ENCODE assay signal across 19 mouse cellular contexts in the genomic region with DNA sequence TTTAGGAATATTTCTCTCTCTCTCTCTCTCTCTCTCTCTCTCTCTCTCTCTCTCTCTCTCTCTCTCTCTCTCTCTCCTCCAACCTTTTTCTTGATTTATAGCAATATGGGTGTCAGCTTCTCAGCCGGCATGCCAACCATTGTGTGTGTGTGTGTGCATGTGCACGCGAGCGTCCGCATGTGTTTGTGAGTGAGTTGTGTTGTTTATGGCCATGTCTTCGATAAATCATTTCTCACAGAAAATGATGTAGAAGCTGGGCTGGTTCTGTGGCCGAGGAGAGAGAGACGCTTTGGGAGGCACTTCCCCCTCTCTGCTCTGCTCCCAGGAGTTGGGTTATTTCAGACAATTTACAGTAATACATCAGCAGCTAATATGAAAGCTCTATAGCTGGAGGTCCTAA. TPM values are rescaled to one million over a fixed set of nuclear protein-coding genes. Genes with fewer than 3 reads are reported as not detected.
A peak's percentile ranks its signal among the peaks of the same experiment; 100 is the strongest.
DNase-seq lines count a peak whose midpoint lies in the region; ATAC-seq and TF ChIP-seq lines count a peak whose summit lies in the region.
"Had no signal": no experiment of that assay in that cellular context is flagged by ENCODE, and none has a peak within 500 bp of the region (broad histone marks: within the 10 kb centered on the region; RNA-seq: fewer than 3 reads in every experiment).

No protein-coding gene starts in this region.

- H3K36me3 ChIP-seq in kidney, postnatal 0 days (ENCODE audit: insufficient read depth, low read length): peaks cover 15% of the 10 kb centered on the region; the same call in 1 of the 2 replicates
- H3K36me3 ChIP-seq in hindbrain, embryonic 11.5 days (ENCODE audit: control insufficient read depth, insufficient read depth, low read length): no peaks in the 10 kb centered on the region
- H3K36me3 ChIP-seq in hindbrain, embryonic 16.5 days (ENCODE audit: control insufficient read depth, insufficient read depth, low read length): no peaks in the 10 kb centered on the region
- peaks cover 5% of the 10 kb centered on the region; the same call in 1 of the 2 replicates for H3K36me3 ChIP-seq in neural tube, embryonic 14.5 days (ENCODE audit: control insufficient read depth, insufficient read depth, low read length)
- no peaks in the 10 kb centered on the region for H3K36me3 ChIP-seq in forebrain, embryonic 11.5 days (ENCODE audit: control insufficient read depth, insufficient read depth, low read length)
- H3K36me3 ChIP-seq: embryonic facial prominence, embryonic 15.5 days; G1E; midbrain, embryonic 12.5 days had no signal

- 0 out of 2 replicates have a peak overlapping the region, but pooled peaks have one; percentile 13 for H3K4me3 ChIP-seq in kidney, postnatal 0 days (replicated peaks; ENCODE audit: low read depth, low read length)
- peak overlapping the region; percentile 56 for H3K4me3 ChIP-seq in hindbrain, embryonic 11.5 days (ENCODE audit: low read depth, low read length)
- peak overlapping the region; percentile 38 for H3K4me3 ChIP-seq in hindbrain, embryonic 16.5 days (ENCODE audit: low read length)
- H3K4me3 ChIP-seq in neural tube, embryonic 14.5 days (ENCODE audit: low read depth, low read length): peak overlapping the region; percentile 95
- no peak overlapping the region for H3K4me3 ChIP-seq in forebrain, embryonic 11.5 days (ENCODE audit: low read depth, low read length)
- H3K4me3 ChIP-seq: embryonic facial prominence, embryonic 15.5 days; heart, adult 2 months; midbrain, embryonic 12.5 days had no signal

- no peaks in the 10 kb centered on the region for H3K9me3 ChIP-seq in kidney, postnatal 0 days (replicated peaks; ENCODE audit: low read length)
- no peaks in the 10 kb centered on the region for H3K9me3 ChIP-seq in hindbrain, embryonic 11.5 days (ENCODE audit: control insufficient read depth, low read length)
- H3K9me3 ChIP-seq in hindbrain, embryonic 16.5 days (ENCODE audit: control insufficient read depth, low read length): no peaks in the 10 kb centered on the region
- no peaks in the 10 kb centered on the region for H3K9me3 ChIP-seq in neural tube, embryonic 14.5 days (ENCODE audit: control insufficient read depth, low read length)
- H3K9me3 ChIP-seq in forebrain, embryonic 11.5 days (ENCODE audit: control insufficient read depth, low read length): no peaks in the 10 kb centered on the region
- H3K9me3 ChIP-seq: embryonic facial prominence, embryonic 15.5 days; G1E; midbrain, embryonic 12.5 days had no signal

- DNase-seq in kidney, postnatal 0 days (ENCODE audit: low spot score): no peak
- no peak for DNase-seq in kidney, postnatal 14 days
- no peak for DNase-seq in hindbrain, embryonic 11.5 days (ENCODE audit: low spot score)
- no peak for DNase-seq in cerebellum, postnatal 10 days
- DNase-seq in cerebellum, adult 18-20 months: no peak
- no peak for DNase-seq in forebrain, embryonic 11.5 days (ENCODE audit: low spot score)
- DNase-seq: adrenal gland, adult 2 months; cerebellum, adult 8-10 months; heart, adult 2 months; heart, postnatal 10 days; kidney, adult 9 months; thymus, adult 2 months had no signal

- H3K27ac ChIP-seq in kidney, postnatal 0 days: peak overlapping the region; percentile 99
- H3K27ac ChIP-seq in hindbrain, embryonic 11.5 days (ENCODE audit: low read depth, low read length): peak overlapping the region; percentile 98
- H3K27ac ChIP-seq in hindbrain, embryonic 16.5 days (ENCODE audit: low read depth, low read length): peak overlapping the region; percentile 74
- H3K27ac ChIP-seq in neural tube, embryonic 14.5 days (ENCODE audit: low read depth, low read length): peak overlapping the region; percentile 100
- no peak overlapping the region for H3K27ac ChIP-seq in forebrain, embryonic 11.5 days (ENCODE audit: low read depth, low read length)
- H3K27ac ChIP-seq: embryonic facial prominence, embryonic 15.5 days; heart, adult 2 months; macrophage; midbrain, embryonic 12.5 days had no signal

- TF ChIP-seq CTCF in kidney, postnatal 0 days (IDR thresholded peaks at IDR 0.05; ENCODE audit: low read depth): no peak

- ATAC-seq in kidney, postnatal 0 days (replicated peaks; ENCODE audit: low FRiP score, low read depth): no peak
- ATAC-seq in hindbrain, embryonic 11.5 days (ENCODE audit: low FRiP score): no peak
- no peak for ATAC-seq in hindbrain, embryonic 16.5 days
- ATAC-seq in neural tube, embryonic 14.5 days (ENCODE audit: low read depth): no peak
- no peak for ATAC-seq in forebrain, embryonic 11.5 days (replicated peaks; ENCODE audit: low FRiP score)
- ATAC-seq: forebrain, embryonic 14.5 days had no signal

- peak overlapping the region; percentile 96 for H3K4me2 ChIP-seq in kidney, postnatal 0 days (ENCODE audit: low read length)
- H3K4me2 ChIP-seq in hindbrain, embryonic 11.5 days (replicated peaks; ENCODE audit: low read depth, low read length): peak overlapping the region; percentile 79
- peak overlapping the region; percentile 62 for H3K4me2 ChIP-seq in hindbrain, embryonic 16.5 days (ENCODE audit: low read length)
- H3K4me2 ChIP-seq in neural tube, embryonic 14.5 days (ENCODE audit: low read depth, low read length): peak overlapping the region; percentile 100
- H3K4me2 ChIP-seq in forebrain, embryonic 11.5 days (ENCODE audit: low read depth, low read length, severe bottlenecking): no peak overlapping the region
- H3K4me2 ChIP-seq: embryonic facial prominence, embryonic 15.5 days; midbrain, embryonic 12.5 days had no signal

- H3K9ac ChIP-seq in kidney, postnatal 0 days (ENCODE audit: low read depth, low read length): 0 out of 2 replicates have a peak overlapping the region, but pooled peaks have one; percentile 52
- peak overlapping the region; percentile 95 for H3K9ac ChIP-seq in hindbrain, embryonic 11.5 days (ENCODE audit: low read depth, low read length)
- peak overlapping the region; percentile 60 for H3K9ac ChIP-seq in hindbrain, embryonic 16.5 days (ENCODE audit: low read depth, low read length)
- H3K9ac ChIP-seq in neural tube, embryonic 14.5 days (replicated peaks; ENCODE audit: low read depth, low read length): peak overlapping the region; percentile 100
- H3K9ac ChIP-seq in forebrain, embryonic 11.5 days (ENCODE audit: low read length): no peak overlapping the region
- H3K9ac ChIP-seq: embryonic facial prominence, embryonic 15.5 days; midbrain, embryonic 12.5 days had no signal

- H3K4me1 ChIP-seq in kidney, postnatal 0 days (replicated peaks; ENCODE audit: insufficient read depth, low read length): peaks cover 72% of the 10 kb centered on the region
- no peaks in the 10 kb centered on the region; the same call in 1 of the 2 replicates for H3K4me1 ChIP-seq in hindbrain, embryonic 11.5 days (replicated peaks; ENCODE audit: control insufficient read depth, insufficient read depth, low read length)
- H3K4me1 ChIP-seq in hindbrain, embryonic 16.5 days (ENCODE audit: control insufficient read depth, insufficient read depth, low read depth, low read length): no peaks in the 10 kb centered on the region
- H3K4me1 ChIP-seq in neural tube, embryonic 14.5 days (ENCODE audit: control insufficient read depth, insufficient read depth, low read length): peaks cover 76% of the 10 kb centered on the region
- H3K4me1 ChIP-seq in forebrain, embryonic 11.5 days (replicated peaks; ENCODE audit: control insufficient read depth, insufficient read depth, low read length): no peaks in the 10 kb centered on the region

- WGBS in kidney, postnatal 0 days: 10% methylated on average over 8 of the region's 8 CpGs
- WGBS in hindbrain, embryonic 11.5 days: 7% methylated on average over 8 of the region's 8 CpGs
- WGBS in hindbrain, embryonic 16.5 days: 8% methylated on average over 8 of the region's 8 CpGs
- 5% methylated on average over 8 of the region's 8 CpGs for WGBS in neural tube, embryonic 14.5 days
- 6% methylated on average over 8 of the region's 8 CpGs for WGBS in forebrain, embryonic 11.5 days

- H3K27me3 ChIP-seq in kidney, postnatal 0 days (ENCODE audit: insufficient read depth, low read length): no peaks in the 10 kb centered on the region
- peaks cover 87% of the 10 kb centered on the region for H3K27me3 ChIP-seq in hindbrain, embryonic 11.5 days (ENCODE audit: control insufficient read depth, insufficient read depth, low read length)
- H3K27me3 ChIP-seq in hindbrain, embryonic 16.5 days (replicated peaks; ENCODE audit: control insufficient read depth, insufficient read depth, low read length): peaks cover 23% of the 10 kb centered on the region
- no peaks in the 10 kb centered on the region for H3K27me3 ChIP-seq in neural tube, embryonic 14.5 days (ENCODE audit: control insufficient read depth, insufficient read depth, low read length)
- H3K27me3 ChIP-seq in forebrain, embryonic 11.5 days (ENCODE audit: control insufficient read depth, insufficient read depth, low read length): peaks cover 99% of the 10 kb centered on the region

RNA-seq across cellular contexts. Expression of a gene that starts 5.5 kb away (rescaled TPM):
- polyA plus RNA-seq in kidney, postnatal 0 days (2015; fragmentation: Nextera tagmentation; extraction: Ambion mirVana): 3.9 and 4.2 TPM in 2 replicates
- polyA plus RNA-seq in hindbrain, embryonic 11.5 days (2014; fragmentation: Nextera tagmentation; extraction: Ambion mirVana): 10.5 and 13.1 TPM in 2 replicates
- 4.8 and 5.6 TPM in 2 replicates for polyA plus RNA-seq in hindbrain, embryonic 16.5 days (2015; fragmentation: Nextera tagmentation; extraction: Ambion mirVana)
- polyA plus RNA-seq in neural tube, embryonic 14.5 days (2014; fragmentation: Nextera tagmentation; extraction: Ambion mirVana): 13.5 and 13.9 TPM in 2 replicates
- not detected in 2 replicates for polyA plus RNA-seq in forebrain, embryonic 11.5 days (2014; fragmentation: Nextera tagmentation; extraction: Ambion mirVana)
- polyA plus RNA-seq: forebrain, embryonic 14.5 days; midbrain, embryonic 12.5 days had no signal

RNA-seq across cellular contexts. Expression of a gene that starts 10.5 kb away (rescaled TPM):
- 3.6 and 3.8 TPM in 2 replicates for polyA plus RNA-seq in kidney, postnatal 0 days (2015; fragmentation: Nextera tagmentation; extraction: Ambion mirVana)
- 3.5 and 5.1 TPM in 2 replicates for polyA plus RNA-seq in hindbrain, embryonic 11.5 days (2014; fragmentation: Nextera tagmentation; extraction: Ambion mirVana)
- polyA plus RNA-seq in hindbrain, embryonic 16.5 days (2015; fragmentation: Nextera tagmentation; extraction: Ambion mirVana): 2.5 and 3.3 TPM in 2 replicates
- polyA plus RNA-seq in neural tube, embryonic 14.5 days (2014; fragmentation: Nextera tagmentation; extraction: Ambion mirVana): 3.4 and 4.1 TPM in 2 replicates
- not detected in 2 replicates for polyA plus RNA-seq in forebrain, embryonic 11.5 days (2014; fragmentation: Nextera tagmentation; extraction: Ambion mirVana)
- polyA plus RNA-seq: forebrain, embryonic 14.5 days; midbrain, embryonic 12.5 days had no signal

RNA-seq across cellular contexts. Expression of a gene that starts 21.7 kb away (rescaled TPM):
- polyA plus RNA-seq in kidney, postnatal 0 days (2015; fragmentation: Nextera tagmentation; extraction: Ambion mirVana): 38.0 and 42.3 TPM in 2 replicates
- polyA plus RNA-seq in hindbrain, embryonic 11.5 days (2014; fragmentation: Nextera tagmentation; extraction: Ambion mirVana): 64.9 and 67.5 TPM in 2 replicates
- polyA plus RNA-seq in hindbrain, embryonic 16.5 days (2015; fragmentation: Nextera tagmentation; extraction: Ambion mirVana): 20.0 and 20.8 TPM in 2 replicates
- polyA plus RNA-seq in neural tube, embryonic 14.5 days (2014; fragmentation: Nextera tagmentation; extraction: Ambion mirVana): 45.2 and 48.5 TPM in 2 replicates
- 0.12 TPM in 1 of 2 replicates, not detected in the other for polyA plus RNA-seq in forebrain, embryonic 11.5 days (2014; fragmentation: Nextera tagmentation; extraction: Ambion mirVana)
- polyA plus RNA-seq: forebrain, embryonic 14.5 days; G1E; macrophage had no signal

RNA-seq across cellular contexts. Expression of a gene that starts 25.5 kb away (rescaled TPM):
- 10.2 and 12.9 TPM in 2 replicates for polyA plus RNA-seq in kidney, postnatal 0 days (2015; fragmentation: Nextera tagmentation; extraction: Ambion mirVana)
- polyA plus RNA-seq in hindbrain, embryonic 11.5 days (2014; fragmentation: Nextera tagmentation; extraction: Ambion mirVana): 33.1 and 42.5 TPM in 2 replicates
- 120 and 133 TPM in 2 replicates for polyA plus RNA-seq in hindbrain, embryonic 16.5 days (2015; fragmentation: Nextera tagmentation; extraction: Ambion mirVana)
- polyA plus RNA-seq in neural tube, embryonic 14.5 days (2014; fragmentation: Nextera tagmentation; extraction: Ambion mirVana): 49.1 and 52.4 TPM in 2 replicates
- polyA plus RNA-seq in forebrain, embryonic 11.5 days (2014; fragmentation: Nextera tagmentation; extraction: Ambion mirVana): 0.21 TPM in 1 of 2 replicates, not detected in the other
- polyA plus RNA-seq: embryonic facial prominence, embryonic 15.5 days; forebrain, embryonic 14.5 days; macrophage; midbrain, embryonic 12.5 days had no signal

RNA-seq across cellular contexts. Expression of a gene that starts 36.3 kb away (rescaled TPM):
- polyA plus RNA-seq in kidney, postnatal 0 days (2015; fragmentation: Nextera tagmentation; extraction: Ambion mirVana): 45.0 and 47.8 TPM in 2 replicates
- 15.9 and 38.5 TPM in 2 replicates for polyA plus RNA-seq in hindbrain, embryonic 11.5 days (2014; fragmentation: Nextera tagmentation; extraction: Ambion mirVana)
- polyA plus RNA-seq in hindbrain, embryonic 16.5 days (2015; fragmentation: Nextera tagmentation; extraction: Ambion mirVana): 49.9 and 53.3 TPM in 2 replicates
- polyA plus RNA-seq in neural tube, embryonic 14.5 days (2014; fragmentation: Nextera tagmentation; extraction: Ambion mirVana): 138 and 141 TPM in 2 replicates
- polyA plus RNA-seq in forebrain, embryonic 11.5 days (2014; fragmentation: Nextera tagmentation; extraction: Ambion mirVana): not detected in 2 replicates
- polyA plus RNA-seq: embryonic facial prominence, embryonic 15.5 days; forebrain, embryonic 14.5 days; heart, adult 2 months; macrophage; midbrain, embryonic 12.5 days had no signal

Comparison
In these comparisons a context has a peak if more than half of its experiments do, and no peak if none do; other contexts are left out.
1. RNA of a gene that starts 21.7 kb away (polyA plus RNA-seq): 64.9 to 67.5 TPM in hindbrain, embryonic 11.5 days, 45.2 to 48.5 TPM in neural tube, embryonic 14.5 days, 38.0 to 42.3 TPM in kidney, postnatal 0 days and 20.0 to 20.8 TPM in hindbrain, embryonic 16.5 days; 0.12 TPM in forebrain, embryonic 11.5 days; every median in the first group is over 10 times any median in the second.